Mouse (Mus musculus) midbrain, embryonic 14.5 days (tissue): ENCODE results near the gene Acd. TPM values are rescaled to one million over a fixed set of nuclear protein-coding genes. Genes with fewer than 3 reads are reported as not detected.

Experiments
- ATAC-seq: fragments of 200-750 bp; cut with Nextera tagmentation; 2 replicates; pipeline ENCODE4 v1.8.0; 2017; ENCODE audit warnings: moderate number of reproducible peaks, moderate library complexity; ENCODE audit not compliant: low FRiP score, low TSS enrichment
- DNase-seq: peaks from one replicate; pipeline ENCODE4 v3.0.0-alpha.2; 2015
- H3K27ac ChIP-seq: fragments of 300-500 bp; sonication (generic); replicated peaks from 2 replicates; pipeline ENCODE4 v1.5.1; 2014; ENCODE audit warnings: mild to moderate bottlenecking, low read depth, low read length, moderate library complexity
- H3K27me3 ChIP-seq: fragments of 300-500 bp; sonication (generic); 2 replicates; pipeline ENCODE4 v1.6.1; 2014; ENCODE audit warnings: low read length, control low read depth, mixed read lengths; ENCODE audit not compliant: control insufficient read depth, insufficient read depth
- H3K36me3 ChIP-seq: fragments of 300-500 bp; sonication (generic); 2 replicates; pipeline ENCODE4 v1.6.1; 2014; ENCODE audit warnings: low read length, control low read depth; ENCODE audit not compliant: control insufficient read depth, insufficient read depth
- H3K4me1 ChIP-seq: fragments of 300-500 bp; sonication (generic); 2 replicates; pipeline ENCODE4 v1.6.1; 2014; ENCODE audit warnings: mild to moderate bottlenecking, antibody characterized with exemption, low read length, control low read depth; ENCODE audit not compliant: control insufficient read depth, insufficient read depth
- H3K4me2 ChIP-seq: fragments of 300-500 bp; sonication (generic); 2 replicates; pipeline ENCODE4 v1.6.1; 2014; ENCODE audit warnings: mild to moderate bottlenecking, low read length, moderate library complexity
- H3K4me3 ChIP-seq: fragments of 300-500 bp; sonication (generic); replicated peaks from 2 replicates; pipeline ENCODE4 v1.5.1; 2014; ENCODE audit warnings: low read depth, low read length
- H3K9ac ChIP-seq: fragments of 300-500 bp; sonication (generic); replicated peaks from 2 replicates; pipeline ENCODE4 v1.6.1; 2014; ENCODE audit warnings: mild to moderate bottlenecking, low read length, moderate library complexity
- H3K9me3 ChIP-seq: fragments of 300-500 bp; sonication (generic); 2 replicates; pipeline ENCODE4 v1.6.1; 2016; ENCODE audit warnings: low read length, control low read depth, mixed read lengths; ENCODE audit not compliant: control insufficient read depth
- WGBS: fragments of 180-500 bp; shearing (Covaris S2); extraction: QIAGEN DNeasy Blood & Tissue Kit; methylation state at CpG from one replicate; pipeline ENCODE4 v1.1.7; 2014; 5-methylcytosine and 5-hydroxymethylcytosine counted together
- polyA plus RNA-seq: library from polyadenylated mRNA; unstranded; fragments of >200 nt; fragmentation: Nextera tagmentation; extraction: Ambion mirVana; gene quantifications from 2 replicates; pipeline ENCODE4 v1.2.1, GENCODE M21; 2014

Gene Acd
- polyA plus RNA-seq = 86.3 and 106 TPM in 2 replicates

DNA sequence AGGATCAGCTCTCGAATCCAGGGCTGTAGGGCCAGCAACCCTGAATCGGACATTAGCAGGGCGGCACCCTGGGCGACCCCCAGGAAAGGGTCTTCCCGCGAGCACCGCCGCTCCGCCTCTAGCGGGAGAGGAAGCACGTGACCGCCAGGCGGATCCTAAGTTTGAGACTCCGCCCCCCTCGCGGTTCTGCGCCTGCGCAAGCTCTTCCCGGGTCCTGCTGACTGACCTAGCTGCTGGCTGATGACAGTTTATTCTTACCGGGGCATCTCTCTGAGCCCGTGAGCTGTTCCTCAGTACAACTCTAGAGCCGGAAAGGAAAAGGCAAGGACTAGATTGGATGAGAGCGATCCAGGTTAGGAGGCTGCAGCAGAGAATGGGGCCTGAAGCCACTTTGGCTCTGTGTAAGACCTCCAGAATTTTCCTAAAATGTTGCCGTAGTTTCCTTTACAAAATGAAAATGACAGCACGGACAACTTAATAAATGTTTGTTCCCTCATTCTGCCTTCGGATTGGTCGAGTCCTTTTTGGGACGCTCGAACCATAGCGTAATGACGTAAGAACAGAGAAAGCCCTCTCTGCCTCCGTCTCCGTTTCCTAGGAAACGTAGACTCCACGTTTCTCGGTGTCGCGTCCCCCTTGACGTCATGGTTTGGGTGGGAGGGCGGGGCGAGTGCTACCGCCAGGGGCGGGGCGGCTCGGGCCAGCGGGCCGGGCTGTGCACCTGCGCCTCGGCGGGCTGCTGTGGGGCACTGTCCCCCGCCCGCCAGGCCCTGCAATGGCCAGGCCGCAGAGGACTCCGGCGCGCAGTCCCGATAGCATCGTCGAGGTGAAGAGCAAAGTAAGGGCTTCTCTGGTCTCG, at the start of gene Acd, which contains the start of gene Pard6a:
Gene Acd (minus strand): TSS at position 137 of the 859 bp plus-strand sequence.
Gene Pard6a (plus strand): TSS at position 183 of the 859 bp plus-strand sequence.
- Histone ChIP-seq H3K36me3 (peaks cover 44% of the 10 kb centered on the region), H3K4me3 (peak within 1 kb of the TSS; percentile 57), H3K4me1 (peaks cover 16% of the 10 kb centered on the region), H3K9ac (peak within 1 kb of the TSS; percentile 68), H3K4me2 (peak within 1 kb of the TSS; percentile 83), H3K27me3 (no peaks in the 10 kb centered on the region), H3K27ac (peak within 1 kb of the TSS; percentile 92), H3K9me3 (no peaks in the 10 kb centered on the region)
- ATAC-seq (peak; percentile 85), DNase-seq (peak; percentile 98)
- WGBS = under 1% methylated on average over 60 of the region's 60 CpGs

DNA sequence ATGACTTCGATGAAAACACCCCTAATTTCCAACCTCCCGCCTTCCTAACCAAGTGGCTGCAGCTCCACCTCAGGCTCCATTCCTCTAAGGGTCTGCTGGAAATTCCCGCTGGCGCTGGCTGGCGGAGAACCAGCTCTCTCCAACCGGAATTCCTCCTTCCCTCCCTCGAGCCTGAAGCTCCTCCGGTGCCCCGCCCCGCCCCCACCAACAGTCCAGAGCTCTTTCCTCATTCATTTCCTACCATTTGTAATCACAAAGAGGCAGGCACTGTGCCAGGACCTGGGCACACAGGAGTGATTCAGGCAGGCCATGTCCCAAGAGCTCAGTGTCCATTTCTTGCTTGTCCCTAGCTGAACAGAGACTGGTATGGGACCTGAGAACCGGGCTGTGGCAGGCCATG, 49.7 kb upstream of the Acd start:
- peaks cover 15% of the 10 kb centered on the region for H3K4me1 ChIP-seq
- H3K27ac ChIP-seq = 0 out of 2 replicates have a peak overlapping the region, but pooled peaks have one; percentile 2
- no peaks in the 10 kb centered on the region for H3K27me3 ChIP-seq
- ATAC-seq (no peak), DNase-seq (peak; percentile 77)
- no peak overlapping the region for H3K9ac ChIP-seq
- H3K36me3 ChIP-seq = peaks cover 6% of the 10 kb centered on the region; the same call in 1 of the 2 replicates
- H3K4me2 ChIP-seq = peak overlapping the region; percentile 28
- no peak overlapping the region; the same call in 1 of the 2 replicates for H3K4me3 ChIP-seq
- H3K9me3 ChIP-seq = no peaks in the 10 kb centered on the region
- 12% methylated on average over 11 of the region's 11 CpGs for WGBS

DNA sequence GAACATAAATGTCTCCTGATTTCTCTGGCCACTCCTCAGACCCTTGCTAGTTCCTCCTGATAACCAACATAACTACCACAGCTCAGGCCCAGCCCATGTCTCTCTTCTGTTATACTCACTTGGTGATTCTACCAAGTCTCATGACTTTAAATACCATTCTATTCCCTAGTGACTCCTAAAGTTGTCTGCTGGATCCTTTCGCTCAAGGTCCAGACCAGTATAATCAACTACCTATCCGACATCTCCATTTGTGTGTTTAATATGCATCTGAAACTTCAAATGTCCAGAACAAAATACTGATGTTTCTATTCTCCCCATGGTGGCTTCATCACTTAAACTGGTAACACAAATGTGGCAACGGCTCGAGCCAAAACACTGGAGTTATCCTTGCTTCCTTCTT, 42.4 kb upstream of the Acd start:
- Histone ChIP-seq H3K4me3 (no peak overlapping the region), H3K27me3 (no peaks in the 10 kb centered on the region), H3K9ac (no peak overlapping the region), H3K36me3 (peaks cover 6% of the 10 kb centered on the region; the same call in 1 of the 2 replicates), H3K4me1 (no peaks in the 10 kb centered on the region), H3K27ac (no peak overlapping the region), H3K4me2 (no peak overlapping the region), H3K9me3 (no peaks in the 10 kb centered on the region)
- WGBS = 92% methylated on average over 4 of the region's 4 CpGs
- no peak for DNase-seq
- ATAC-seq = no peak

GRCm38 (mm10) chr8:105739216-105739615, 38.3 kb upstream of the Acd start:
- ATAC-seq = no peak
- Histone ChIP-seq H3K9me3 (no peaks in the 10 kb centered on the region), H3K4me3 (no peak overlapping the region), H3K27me3 (no peaks in the 10 kb centered on the region), H3K4me1 (no peaks in the 10 kb centered on the region), H3K4me2 (no peak overlapping the region), H3K27ac (no peak overlapping the region), H3K36me3 (0 out of 2 replicates have a peak, but pooled peaks cover 3% of the 10 kb centered on the region), H3K9ac (no peak overlapping the region)
- DNase-seq = no peak
- WGBS = 93% methylated on average over 5 of the region's 5 CpGs

- ATAC-seq = no peak
Measured at GRCm38 (mm10) chr8:105732186-105732585, 31.3 kb upstream of the Acd start.

DNA sequence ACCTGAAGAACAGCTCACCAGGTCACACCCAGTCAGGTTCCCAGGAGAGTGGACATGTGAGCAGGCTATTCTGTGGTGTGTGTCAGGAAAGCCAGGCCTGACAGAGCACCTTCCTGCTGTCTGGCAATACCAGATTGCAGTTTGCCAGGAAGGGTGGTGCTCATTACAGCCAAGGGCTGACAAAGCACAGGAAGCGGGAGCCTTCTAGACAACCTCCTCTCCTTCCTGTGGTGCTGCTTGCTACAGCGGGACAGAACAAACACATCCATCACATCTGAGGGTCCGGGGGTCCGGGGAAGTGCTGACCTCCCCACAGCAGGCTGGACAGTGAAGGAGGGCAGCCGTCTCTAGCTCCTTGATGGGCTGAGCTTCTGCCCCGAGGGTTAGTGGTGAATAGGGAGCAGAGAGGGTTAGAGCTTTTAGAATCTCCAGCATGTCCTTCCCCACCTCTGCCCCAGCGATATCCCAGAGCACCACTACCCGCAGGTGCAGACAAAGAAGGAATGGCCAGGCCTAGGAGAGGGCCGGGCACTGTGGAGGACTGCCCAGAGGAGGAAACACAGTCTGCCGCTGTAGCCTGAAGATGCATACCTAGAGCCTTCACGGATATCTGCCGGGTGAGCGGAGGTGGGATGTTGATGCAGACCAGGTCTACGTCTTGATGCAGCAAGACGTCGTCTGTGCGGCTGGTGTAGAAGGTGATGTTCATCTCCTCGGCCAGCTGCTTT, 26.7 kb upstream of the Acd start:
- no peak for ATAC-seq
- DNase-seq = no peak
- Histone ChIP-seq H3K9me3 (no peaks in the 10 kb centered on the region), H3K27ac (no peak overlapping the region), H3K4me3 (no peak overlapping the region), H3K9ac (no peak overlapping the region), H3K4me2 (no peak overlapping the region), H3K4me1 (no peaks in the 10 kb centered on the region), H3K27me3 (no peaks in the 10 kb centered on the region), H3K36me3 (peaks cover 50% of the 10 kb centered on the region)
- 93% methylated on average over 18 of the region's 18 CpGs for WGBS

More at GRCm38 (mm10) chr8:105732186-105732585, 31.3 kb upstream of the Acd start:
- no peak overlapping the region for H3K4me2 ChIP-seq
- WGBS = 94% methylated on average over 5 of the region's 5 CpGs
- H3K9me3 ChIP-seq = no peaks in the 10 kb centered on the region
- no peak overlapping the region for H3K9ac ChIP-seq
- no peak for DNase-seq
- no peaks in the 10 kb centered on the region for H3K4me1 ChIP-seq
- H3K27ac ChIP-seq = no peak overlapping the region
- no peak overlapping the region for H3K4me3 ChIP-seq
- H3K36me3 ChIP-seq = peaks cover 14% of the 10 kb centered on the region
- no peaks in the 10 kb centered on the region for H3K27me3 ChIP-seq

- Histone ChIP-seq H3K9ac (no peak overlapping the region), H3K4me3 (no peak overlapping the region), H3K4me1 (no peaks in the 10 kb centered on the region), H3K27me3 (no peaks in the 10 kb centered on the region), H3K9me3 (no peaks in the 10 kb centered on the region), H3K4me2 (no peak overlapping the region), H3K36me3 (peaks cover 56% of the 10 kb centered on the region), H3K27ac (no peak overlapping the region)
- 90% methylated on average over 5 of the region's 5 CpGs for WGBS
- DNase-seq (no peak), ATAC-seq (no peak)
Measured at GRCm38 (mm10) chr8:105725726-105726125, 24.8 kb upstream of the Acd start.

DNA sequence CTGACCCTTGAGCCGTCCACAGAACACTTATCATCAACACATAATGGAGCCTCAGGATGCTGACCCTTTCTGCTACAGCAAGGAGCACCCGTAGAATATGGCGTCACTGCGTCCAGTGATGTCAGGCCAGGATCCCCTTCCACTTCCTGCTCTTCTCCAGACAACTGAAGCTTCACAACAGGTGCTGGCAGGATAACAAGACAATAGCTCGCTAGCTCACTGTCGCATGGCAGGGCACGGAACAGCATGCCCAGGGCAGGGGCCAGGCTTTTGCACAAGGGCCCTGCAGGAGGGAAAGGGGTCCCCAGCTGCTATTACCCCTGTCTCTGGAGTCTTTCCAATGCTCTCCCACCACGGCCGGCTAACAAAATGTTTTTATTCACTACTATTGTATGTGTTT, 22.0 kb upstream of the Acd start:
- H3K4me1 ChIP-seq = no peaks in the 10 kb centered on the region
- H3K9me3 ChIP-seq = no peaks in the 10 kb centered on the region
- no peak overlapping the region for H3K27ac ChIP-seq
- DNase-seq = no peak
- no peak overlapping the region for H3K4me3 ChIP-seq
- no peak for ATAC-seq
- 92% methylated on average over 9 of the region's 9 CpGs for WGBS
- H3K4me2 ChIP-seq = no peak overlapping the region
- peaks cover 51% of the 10 kb centered on the region for H3K36me3 ChIP-seq
- H3K9ac ChIP-seq = no peak overlapping the region
- H3K27me3 ChIP-seq = no peaks in the 10 kb centered on the region
